Mouse (Mus musculus): ENCODE results near the gene Npnt. TPM values are rescaled to one million over a fixed set of nuclear protein-coding genes. Genes with fewer than 3 reads are reported as not detected.

Npnt gene
- polyA plus RNA-seq (2015; fragmentation: Nextera tagmentation; extraction: Ambion mirVana), result 25.5 and 33.0 TPM in 2 replicates

DNA sequence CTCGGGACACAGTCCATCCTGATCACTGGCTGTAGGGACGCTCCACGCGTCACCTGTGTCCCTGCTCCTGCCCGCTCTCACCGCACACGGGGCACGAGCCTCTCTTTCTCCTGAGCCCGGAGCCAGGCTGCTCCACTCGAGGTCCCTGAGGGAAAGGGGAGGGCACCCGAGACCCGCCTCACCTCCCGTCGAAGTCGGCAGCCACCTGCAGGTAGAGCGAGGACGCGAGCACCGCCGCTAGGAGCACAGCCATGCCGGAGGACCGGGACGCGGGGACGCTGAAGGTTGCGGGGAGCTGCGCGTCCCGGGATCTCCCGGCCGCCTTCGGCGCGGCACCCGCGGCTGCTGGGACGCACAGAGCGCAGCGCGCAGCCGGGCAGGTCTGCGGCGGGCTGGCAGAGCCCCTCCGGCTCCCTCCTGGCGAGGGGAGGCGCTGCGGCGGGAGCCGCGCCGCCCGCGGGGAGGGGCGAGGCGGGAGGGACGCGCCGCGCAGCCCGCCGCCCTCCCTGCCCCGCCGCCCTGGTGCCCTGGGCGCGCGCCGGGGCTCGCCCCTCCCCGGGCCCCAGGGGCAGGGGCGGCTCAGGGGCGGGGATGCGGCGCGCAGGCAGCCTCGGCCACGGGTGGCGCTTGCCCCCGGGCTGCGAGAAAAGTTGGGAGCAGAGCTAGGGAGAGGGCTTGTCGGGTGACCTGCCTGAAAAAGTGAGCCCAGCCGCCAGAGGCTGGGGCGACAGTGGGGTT lies at the start of gene Npnt:
TSS of gene Npnt (minus strand) at position 501 of the 738 bp plus-strand sequence.
- Histone ChIP-seq H3K27me3 (ENCODE audit: control insufficient read depth, insufficient read depth, low read depth, low read length) (no peaks in the 10 kb centered on the region), H3K4me2 (ENCODE audit: low read length) (peak within 1 kb of the TSS; percentile 97), H3K4me3 (ENCODE audit: low read depth, low read length) (peak within 1 kb of the TSS; percentile 75), H3K36me3 (ENCODE audit: control insufficient read depth, insufficient read depth, low read length) (no peaks in the 10 kb centered on the region), H3K9me3 (replicated peaks; ENCODE audit: control insufficient read depth, low read length, poor library complexity, severe bottlenecking) (no peaks in the 10 kb centered on the region), H3K9ac (ENCODE audit: low read depth, low read length) (peak within 1 kb of the TSS; percentile 75), H3K4me1 (ENCODE audit: control insufficient read depth, insufficient read depth, low read length) (peaks cover 8% of the 10 kb centered on the region), H3K27ac (ENCODE audit: low read length) (0 out of 2 replicates have a peak within 1 kb of the TSS, but pooled peaks have one; percentile 19)
- 0% methylated on average over 60 of the region's 82 CpGs for WGBS
- ATAC-seq, result peak; percentile 87

DNA sequence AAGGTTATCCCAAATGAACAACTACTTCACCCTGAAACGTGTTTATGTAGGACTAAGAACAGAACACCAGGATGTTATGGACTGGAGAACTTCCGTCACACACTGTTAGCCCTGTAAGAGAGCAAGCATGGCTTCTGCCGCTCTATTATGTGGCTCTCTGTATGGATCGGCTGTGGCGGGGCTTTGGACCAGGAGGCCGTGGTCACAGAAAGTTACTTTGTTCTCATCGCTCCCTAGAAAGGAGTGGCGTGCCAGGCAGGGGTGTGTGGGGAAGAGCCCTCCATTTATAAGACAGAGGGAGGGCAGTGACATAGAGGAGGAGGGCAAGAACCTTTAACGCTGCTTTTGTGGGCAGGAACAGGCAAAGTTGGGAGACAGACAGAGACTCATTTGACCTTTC lies 46.2 kb upstream of the Npnt start:
- H3K9ac ChIP-seq (ENCODE audit: low read depth, low read length), result no peak overlapping the region
- ATAC-seq, result no peak
- H3K4me2 ChIP-seq (ENCODE audit: low read length), result no peak overlapping the region
- 70% methylated on average over 9 of the region's 9 CpGs for WGBS
- no peaks in the 10 kb centered on the region for H3K36me3 ChIP-seq (ENCODE audit: control insufficient read depth, insufficient read depth, low read length)
- no peaks in the 10 kb centered on the region for H3K4me1 ChIP-seq (ENCODE audit: control insufficient read depth, insufficient read depth, low read length)
- H3K4me3 ChIP-seq (ENCODE audit: low read depth, low read length), result no peak overlapping the region
- no peak overlapping the region for H3K27ac ChIP-seq (ENCODE audit: low read length)
- H3K9me3 ChIP-seq (replicated peaks; ENCODE audit: control insufficient read depth, low read length, poor library complexity, severe bottlenecking), result no peaks in the 10 kb centered on the region
- H3K27me3 ChIP-seq (ENCODE audit: control insufficient read depth, insufficient read depth, low read depth, low read length), result no peaks in the 10 kb centered on the region

DNA sequence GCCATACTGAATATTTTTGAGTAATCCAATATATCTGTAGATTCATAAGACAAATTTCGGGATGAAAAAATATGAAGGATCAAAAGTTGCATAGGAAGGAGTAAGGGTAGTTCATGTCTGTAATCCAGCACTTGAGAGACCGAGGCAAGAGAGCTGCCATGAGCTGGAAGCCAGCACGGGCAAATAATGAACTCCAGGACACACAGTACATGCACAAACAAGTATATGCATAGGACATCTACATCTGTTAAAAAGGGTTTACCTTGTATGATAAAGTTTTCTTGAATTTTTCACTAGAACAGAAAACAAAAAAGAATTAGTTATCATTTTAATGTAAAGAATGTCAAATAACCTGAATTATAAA lies 45.8 kb upstream of the Npnt start:
- no peaks in the 10 kb centered on the region for H3K27me3 ChIP-seq (ENCODE audit: control insufficient read depth, insufficient read depth, low read depth, low read length)
- ATAC-seq, result no peak
- 93% methylated on average over 3 of the region's 3 CpGs for WGBS
- no peaks in the 10 kb centered on the region for H3K4me1 ChIP-seq (ENCODE audit: control insufficient read depth, insufficient read depth, low read length)
- H3K4me2 ChIP-seq (ENCODE audit: low read length), result no peak overlapping the region
- H3K9ac ChIP-seq (ENCODE audit: low read depth, low read length), result no peak overlapping the region
- H3K27ac ChIP-seq (ENCODE audit: low read length), result no peak overlapping the region
- H3K9me3 ChIP-seq (replicated peaks; ENCODE audit: control insufficient read depth, low read length, poor library complexity, severe bottlenecking), result no peaks in the 10 kb centered on the region
- H3K36me3 ChIP-seq (ENCODE audit: control insufficient read depth, insufficient read depth, low read length), result no peaks in the 10 kb centered on the region
- no peak overlapping the region for H3K4me3 ChIP-seq (ENCODE audit: low read depth, low read length)

DNA sequence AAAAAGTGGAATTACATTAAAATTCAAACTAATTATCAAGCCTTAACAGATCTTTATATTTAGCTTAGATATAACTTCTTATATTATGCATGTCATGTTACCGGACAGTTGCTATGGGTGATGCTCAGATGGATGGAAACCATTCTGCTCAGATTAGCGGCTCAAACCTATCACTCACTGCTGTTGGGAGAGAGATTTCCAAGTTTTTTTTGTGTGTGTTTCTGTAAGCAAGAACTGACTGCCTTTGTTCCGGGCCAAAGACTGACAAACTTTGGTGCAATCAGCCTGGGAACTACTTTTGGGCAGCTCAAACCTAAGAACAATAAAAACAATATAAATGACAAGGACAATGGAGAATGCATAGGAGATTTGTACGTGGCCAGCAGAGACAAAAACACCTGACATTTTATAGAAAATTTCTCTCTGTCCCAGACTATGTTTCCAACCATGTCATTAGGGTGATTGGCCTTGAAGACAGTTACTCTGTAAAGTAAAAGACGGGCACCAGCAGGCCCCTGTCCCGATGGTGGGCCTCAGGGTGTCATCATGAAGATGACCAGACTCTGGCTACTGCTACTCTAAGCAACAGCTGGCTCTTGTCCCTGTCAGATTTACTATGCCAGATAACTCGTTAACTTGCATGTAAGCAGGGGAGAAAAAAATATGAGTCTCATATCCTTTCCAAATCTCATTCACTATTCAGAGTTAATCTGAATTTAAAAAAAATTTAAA lies 45.2 kb upstream of the Npnt start:
- H3K4me3 ChIP-seq (ENCODE audit: low read depth, low read length), result no peak overlapping the region
- no peak overlapping the region for H3K4me2 ChIP-seq (ENCODE audit: low read length)
- ATAC-seq, result no peak
- no peak overlapping the region for H3K27ac ChIP-seq (ENCODE audit: low read length)
- H3K27me3 ChIP-seq (ENCODE audit: control insufficient read depth, insufficient read depth, low read depth, low read length), result no peaks in the 10 kb centered on the region
- no peak overlapping the region for H3K9ac ChIP-seq (ENCODE audit: low read depth, low read length)
- H3K4me1 ChIP-seq (ENCODE audit: control insufficient read depth, insufficient read depth, low read length), result no peaks in the 10 kb centered on the region
- H3K36me3 ChIP-seq (ENCODE audit: control insufficient read depth, insufficient read depth, low read length), result no peaks in the 10 kb centered on the region
- 79% methylated on average over 7 of the region's 7 CpGs for WGBS
- no peaks in the 10 kb centered on the region for H3K9me3 ChIP-seq (replicated peaks; ENCODE audit: control insufficient read depth, low read length, poor library complexity, severe bottlenecking)

DNA sequence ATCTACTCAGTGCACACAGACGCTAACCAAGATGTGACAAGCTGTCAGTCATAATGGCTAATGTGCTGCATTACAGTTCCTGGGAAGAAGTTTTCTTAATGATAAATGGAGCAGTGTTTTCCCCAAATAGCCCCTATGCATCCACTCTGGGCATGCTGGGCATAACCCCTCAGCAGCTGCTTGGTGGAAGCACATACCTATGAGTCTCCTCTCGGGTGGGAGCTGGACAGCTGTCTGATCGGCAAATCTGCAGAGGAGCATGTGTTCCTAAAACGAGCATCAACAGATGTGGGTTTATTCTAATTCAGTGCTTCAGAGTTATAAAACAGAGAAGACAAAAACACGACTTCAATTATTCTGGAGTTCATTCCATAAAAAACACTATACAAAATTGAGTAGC lies 36.1 kb upstream of the Npnt start:
- no peak overlapping the region for H3K9ac ChIP-seq (ENCODE audit: low read depth, low read length)

DNA sequence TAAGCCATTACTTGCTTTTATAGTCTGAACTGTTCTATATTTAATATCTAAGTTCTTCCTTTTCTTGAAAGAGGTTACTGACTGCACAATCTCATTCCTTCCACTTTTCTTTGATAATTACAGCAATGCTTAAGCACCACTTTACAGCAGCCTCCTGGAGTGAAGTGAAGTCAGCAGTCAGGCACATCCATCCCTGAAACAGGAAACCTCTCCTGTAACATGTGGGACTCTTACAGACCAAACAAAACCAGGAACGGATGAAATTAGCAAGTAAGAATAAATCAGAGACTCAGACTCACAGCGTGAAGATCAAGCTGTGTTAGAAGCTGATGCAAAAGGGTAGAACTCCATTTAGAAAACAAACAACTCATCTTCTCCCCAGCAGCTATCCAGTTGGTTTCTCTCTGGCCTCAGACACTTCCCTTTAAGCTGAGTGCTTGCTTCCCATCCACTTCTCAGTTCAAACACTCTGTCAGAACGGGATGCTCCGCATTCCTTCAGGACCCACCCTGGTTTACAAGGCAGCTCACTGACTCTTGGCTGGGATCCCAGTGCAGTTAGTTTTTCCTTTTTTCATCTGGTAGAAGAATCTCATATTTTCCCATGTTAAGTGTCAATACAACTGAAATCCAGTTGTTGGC lies 33.9 kb upstream of the Npnt start:
- H3K36me3 ChIP-seq (ENCODE audit: control insufficient read depth, insufficient read depth, low read length), result no peaks in the 10 kb centered on the region
- H3K4me2 ChIP-seq (ENCODE audit: low read length), result no peak overlapping the region
- H3K27ac ChIP-seq (ENCODE audit: low read length), result no peak overlapping the region
- H3K9me3 ChIP-seq (replicated peaks; ENCODE audit: control insufficient read depth, low read length, poor library complexity, severe bottlenecking), result no peaks in the 10 kb centered on the region
- H3K4me3 ChIP-seq (ENCODE audit: low read depth, low read length), result no peak overlapping the region
- H3K9ac ChIP-seq (ENCODE audit: low read depth, low read length), result no peak overlapping the region
- H3K27me3 ChIP-seq (ENCODE audit: control insufficient read depth, insufficient read depth, low read depth, low read length), result no peaks in the 10 kb centered on the region
- no peaks in the 10 kb centered on the region for H3K4me1 ChIP-seq (ENCODE audit: control insufficient read depth, insufficient read depth, low read length)
- 64% methylated on average over 4 of the region's 4 CpGs for WGBS
- ATAC-seq, result no peak

More for the DNA sequence above, 36.1 kb upstream of the Npnt start:
- ATAC-seq, result no peak
- Histone ChIP-seq H3K4me2 (ENCODE audit: low read length) (no peak overlapping the region), H3K27me3 (ENCODE audit: control insufficient read depth, insufficient read depth, low read depth, low read length) (no peaks in the 10 kb centered on the region), H3K36me3 (ENCODE audit: control insufficient read depth, insufficient read depth, low read length) (no peaks in the 10 kb centered on the region), H3K27ac (ENCODE audit: low read length) (no peak overlapping the region), H3K9me3 (replicated peaks; ENCODE audit: control insufficient read depth, low read length, poor library complexity, severe bottlenecking) (no peaks in the 10 kb centered on the region), H3K4me1 (ENCODE audit: control insufficient read depth, insufficient read depth, low read length) (no peaks in the 10 kb centered on the region), H3K4me3 (ENCODE audit: low read depth, low read length) (no peak overlapping the region)
- WGBS, result 84% methylated on average over 5 of the region's 5 CpGs

DNA sequence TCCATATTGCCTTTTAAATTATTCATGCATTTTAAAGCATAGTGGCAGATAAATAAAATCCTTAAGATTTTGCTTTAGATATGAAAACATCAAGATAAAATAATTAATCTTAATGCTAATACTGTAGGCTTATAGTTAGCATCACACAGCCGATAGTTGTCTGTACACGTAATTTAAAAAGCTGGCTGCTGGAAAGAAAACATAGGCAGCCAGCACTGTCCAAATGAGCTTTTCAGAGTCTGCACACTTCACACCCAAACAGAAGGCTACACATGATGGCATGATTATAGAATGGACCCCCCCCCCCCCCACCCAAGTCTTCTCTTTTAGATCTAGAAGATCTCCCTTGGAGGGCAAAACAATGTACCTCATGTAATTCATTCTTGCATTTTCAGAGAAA lies 31.9 kb upstream of the Npnt start:
- Histone ChIP-seq H3K36me3 (ENCODE audit: control insufficient read depth, insufficient read depth, low read length) (no peaks in the 10 kb centered on the region), H3K9ac (ENCODE audit: low read depth, low read length) (no peak overlapping the region), H3K4me2 (ENCODE audit: low read length) (no peak overlapping the region), H3K4me3 (ENCODE audit: low read depth, low read length) (no peak overlapping the region), H3K27me3 (ENCODE audit: control insufficient read depth, insufficient read depth, low read depth, low read length) (no peaks in the 10 kb centered on the region), H3K27ac (ENCODE audit: low read length) (no peak overlapping the region), H3K9me3 (replicated peaks; ENCODE audit: control insufficient read depth, low read length, poor library complexity, severe bottlenecking) (no peaks in the 10 kb centered on the region; the same call in 1 of the 2 replicates), H3K4me1 (ENCODE audit: control insufficient read depth, insufficient read depth, low read length) (no peaks in the 10 kb centered on the region)
- no peak for ATAC-seq
- 95% methylated on average over 2 of the region's 2 CpGs for WGBS

DNA sequence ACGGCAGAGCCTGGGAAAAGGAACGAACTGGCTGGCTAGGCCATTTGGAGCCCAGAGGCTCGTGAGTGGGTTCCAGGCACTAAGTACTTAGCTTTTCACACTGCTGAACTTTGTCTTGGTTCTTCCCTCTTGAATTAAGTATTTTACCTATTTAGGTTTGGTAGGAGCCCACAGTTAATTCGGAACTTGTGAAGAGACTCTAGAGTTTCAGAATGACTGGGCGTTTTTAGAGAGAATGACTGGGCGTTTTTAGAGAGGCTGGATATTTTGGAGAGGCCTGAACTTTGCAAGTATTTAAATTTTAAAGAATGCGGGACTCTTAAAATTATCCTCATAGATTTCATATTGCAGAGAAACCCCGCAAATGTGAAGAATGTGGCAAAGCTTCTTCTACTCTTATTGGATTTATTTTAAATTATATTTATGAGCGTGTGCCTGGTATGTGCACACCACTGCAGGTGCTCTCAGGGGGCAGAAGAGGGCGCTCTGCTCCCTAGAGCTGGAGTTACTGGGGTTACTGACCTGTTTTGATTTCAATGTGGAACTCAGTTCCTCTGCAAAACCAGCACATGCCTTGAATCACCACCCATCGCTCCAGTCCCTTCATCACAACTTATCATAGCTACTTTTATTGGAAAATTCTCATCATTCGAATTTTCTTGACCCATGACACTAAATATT lies 29.8 kb upstream of the Npnt start:
- H3K4me2 ChIP-seq (ENCODE audit: low read length), result no peak overlapping the region
- 93% methylated on average over 12 of the region's 12 CpGs for WGBS
- H3K27ac ChIP-seq (ENCODE audit: low read length), result no peak overlapping the region
- H3K9ac ChIP-seq (ENCODE audit: low read depth, low read length), result no peak overlapping the region
- H3K4me1 ChIP-seq (ENCODE audit: control insufficient read depth, insufficient read depth, low read length), result no peaks in the 10 kb centered on the region
- H3K36me3 ChIP-seq (ENCODE audit: control insufficient read depth, insufficient read depth, low read length), result no peaks in the 10 kb centered on the region
- H3K27me3 ChIP-seq (ENCODE audit: control insufficient read depth, insufficient read depth, low read depth, low read length), result no peaks in the 10 kb centered on the region
- no peaks in the 10 kb centered on the region; the same call in 1 of the 2 replicates for H3K9me3 ChIP-seq (replicated peaks; ENCODE audit: control insufficient read depth, low read length, poor library complexity, severe bottlenecking)
- no peak for ATAC-seq
- no peak overlapping the region for H3K4me3 ChIP-seq (ENCODE audit: low read depth, low read length)

Data from midbrain, embryonic 16.5 days (tissue).